Mouse (Mus musculus): ENCODE results near the gene Krt15.

Krt15 gene

DNA sequence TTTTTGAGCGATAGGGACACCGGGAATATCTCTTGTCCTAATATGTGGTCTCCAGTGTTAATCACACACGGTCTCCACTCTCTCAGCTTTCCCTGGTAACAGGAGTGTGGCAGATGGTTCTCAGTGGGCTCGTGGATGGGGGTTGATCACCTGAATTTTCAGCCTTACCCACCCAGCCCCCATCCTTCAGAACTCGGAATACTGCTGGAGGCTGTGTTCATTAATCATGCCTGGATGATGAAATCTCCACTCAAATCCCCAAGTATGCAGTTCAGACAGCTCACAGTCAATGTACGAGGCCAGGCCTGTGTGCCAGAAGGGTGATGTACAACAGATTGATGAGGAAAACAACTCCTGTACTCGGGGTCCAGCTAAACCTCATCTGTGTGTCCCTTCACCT lies 10.8 kb downstream of the Krt15 start:
- DNase-seq (ENCODE audit: low spot score), result no peak

DNA sequence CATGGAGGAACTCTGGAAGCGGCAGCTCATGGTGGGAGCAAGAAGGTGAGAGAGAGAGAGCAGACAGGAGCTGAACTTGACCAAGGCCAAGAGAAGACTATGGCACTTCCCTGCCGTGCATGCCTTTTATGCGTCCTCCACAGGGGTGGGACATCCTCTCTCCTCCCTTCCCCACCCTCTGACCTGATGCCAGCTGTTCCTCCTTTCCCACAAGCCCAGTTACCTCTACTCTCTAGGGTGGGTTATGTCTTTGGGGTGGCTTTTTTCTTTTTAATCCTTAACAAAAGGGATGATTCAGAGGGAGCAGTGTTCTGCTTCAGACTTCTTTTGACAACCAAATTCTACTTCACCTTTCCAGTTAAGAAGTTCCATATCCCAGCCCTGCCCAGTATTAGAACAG lies 14.3 kb downstream of the Krt15 start, which contains the start of gene Krt13:
Gene Krt13, minus strand, starts transcription at position 101 of the 400 bp plus-strand sequence.
- no peak for DNase-seq (ENCODE audit: low spot score)

DNA sequence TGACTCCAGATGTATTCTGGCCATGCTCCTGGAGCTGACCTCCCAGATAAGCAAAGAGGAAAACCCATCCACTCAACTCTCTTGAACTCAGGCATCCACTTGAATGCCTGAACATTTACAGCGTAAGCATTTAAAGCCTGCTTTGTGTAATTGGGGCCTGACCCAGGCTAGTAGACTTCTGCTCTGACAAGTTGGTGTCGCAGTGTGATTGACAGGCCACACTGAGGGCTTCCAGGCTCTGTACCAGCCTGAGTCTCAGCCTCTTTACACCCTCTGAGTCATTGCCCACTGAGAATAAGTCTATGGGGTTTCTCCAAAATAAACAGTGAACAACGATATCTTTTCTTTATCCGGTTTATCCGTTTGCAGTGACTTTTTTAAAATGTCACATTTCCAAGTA lies 15.4 kb downstream of the Krt15 start:
- DNase-seq (ENCODE audit: low spot score), result no peak

DNA sequence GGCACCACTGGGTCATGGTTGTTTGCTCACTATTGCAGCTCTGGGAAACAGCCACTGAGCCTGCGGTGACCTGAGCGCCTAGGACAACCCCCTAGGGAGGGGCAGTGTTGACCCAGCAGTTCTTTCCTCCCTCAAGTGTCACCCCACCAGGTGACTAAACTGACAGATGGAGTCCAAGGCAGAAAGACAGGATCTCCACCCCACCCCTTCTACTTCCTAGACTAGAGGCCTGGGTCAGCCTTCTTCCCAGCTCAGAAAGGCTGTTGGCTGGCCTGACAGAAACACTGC lies 22.0 kb downstream of the Krt15 start:
- no peak for DNase-seq (ENCODE audit: low spot score)

DNA sequence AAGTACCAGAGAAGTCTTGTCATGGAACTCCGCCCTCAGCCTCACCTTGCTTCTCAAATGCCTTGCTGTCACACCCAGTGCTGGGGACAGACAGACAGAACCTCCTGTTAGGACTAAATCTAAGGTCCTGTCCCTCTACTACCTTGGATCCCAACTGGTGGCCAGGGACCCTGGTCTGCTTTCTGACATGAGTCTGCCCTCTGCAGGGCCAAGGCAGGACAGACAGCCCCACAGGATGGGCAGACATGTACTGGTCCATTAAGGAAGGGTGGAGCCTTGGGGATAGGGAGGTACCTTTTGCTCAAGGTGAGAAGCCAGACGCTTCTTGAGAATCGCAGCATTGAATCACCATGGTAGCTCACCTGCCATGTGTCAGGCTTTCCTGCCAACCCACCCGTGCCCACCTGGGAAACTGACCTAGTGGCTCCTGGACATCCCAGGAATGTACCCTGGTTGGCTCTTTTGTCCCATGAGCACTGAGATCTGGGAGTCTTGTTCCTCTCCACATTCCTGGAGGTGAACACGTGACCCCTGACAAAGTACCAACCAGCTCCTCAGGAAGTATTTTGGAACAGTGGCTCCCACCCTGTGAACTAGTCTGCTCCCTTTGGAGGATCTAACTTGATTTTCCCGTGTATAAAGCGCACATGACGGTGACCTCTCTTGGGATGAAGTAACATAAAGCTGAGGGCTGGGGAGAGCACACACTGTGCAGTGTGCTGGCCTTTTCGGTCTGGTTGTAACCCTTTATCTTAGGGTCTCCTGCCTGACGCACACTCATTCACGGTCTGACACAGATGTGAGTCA lies 22.6 kb downstream of the Krt15 start:
- no peak for DNase-seq (ENCODE audit: low spot score)

DNA sequence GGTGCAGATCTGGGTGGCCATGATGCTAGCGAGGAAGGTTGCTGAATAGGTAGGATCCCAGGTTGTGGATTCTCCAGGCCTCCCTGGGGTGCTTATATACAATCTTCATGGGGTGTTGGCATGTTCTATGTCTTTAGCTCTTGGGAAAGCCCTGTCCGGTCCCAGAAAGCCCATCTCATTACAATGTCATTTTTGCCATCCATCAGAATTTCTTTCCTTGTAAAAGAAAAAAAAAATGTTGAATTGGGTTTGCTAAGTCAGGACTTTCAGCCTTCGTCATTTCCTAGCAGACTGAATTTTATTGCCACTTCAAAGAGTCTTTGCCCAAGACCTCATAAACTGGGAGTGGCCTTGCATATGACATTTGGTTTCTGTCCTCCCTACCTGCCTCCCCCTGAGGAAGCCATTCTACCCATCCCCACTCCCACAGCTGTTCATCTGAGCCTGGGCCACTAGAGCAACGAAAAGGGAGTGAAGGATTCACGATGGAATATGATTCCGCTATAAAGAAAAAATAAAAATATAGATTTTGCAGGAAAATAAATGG lies 30.1 kb downstream of the Krt15 start, which contains the start of gene Krt36:
Gene Krt36, minus strand, starts transcription at position 51 of the 547 bp plus-strand sequence.
- no peak for DNase-seq (ENCODE audit: low spot score)

DNA sequence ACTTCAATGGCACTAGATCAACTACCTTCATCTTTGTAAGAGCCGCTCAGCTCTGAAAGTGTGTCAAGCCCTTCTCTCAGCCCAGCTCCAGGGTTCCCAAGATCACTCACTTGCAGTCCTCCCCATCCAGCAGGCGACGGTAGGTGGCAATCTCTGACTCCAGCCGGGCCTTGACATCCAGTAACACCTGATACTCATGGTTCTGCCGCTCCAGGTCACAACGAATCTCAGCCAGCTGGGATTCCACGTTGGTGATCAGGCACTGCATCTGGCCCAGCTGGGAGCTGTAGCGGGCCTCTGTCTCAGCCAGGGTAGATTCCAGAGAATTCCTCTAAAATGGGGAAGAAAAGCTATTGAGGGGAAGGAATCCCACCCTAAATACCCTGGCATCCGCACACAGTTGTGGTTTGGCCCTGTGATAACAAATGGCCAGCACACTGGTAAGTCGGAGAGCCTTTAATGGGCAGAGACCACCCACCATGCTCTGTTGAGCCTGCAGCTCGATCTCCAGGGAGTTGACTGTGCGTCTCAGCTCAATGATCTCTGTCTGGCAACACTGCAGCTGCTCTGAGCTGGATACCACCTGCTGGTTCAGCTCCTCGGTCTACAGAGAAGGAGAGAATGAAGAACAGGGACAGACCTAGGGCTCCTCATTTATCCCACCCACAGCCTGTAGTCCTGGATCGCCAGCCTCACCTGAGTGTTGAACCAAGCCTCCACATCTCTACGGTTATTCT lies 32.9 kb downstream of the Krt15 start:
- peak; percentile 11 for DNase-seq (ENCODE audit: low spot score)

DNA sequence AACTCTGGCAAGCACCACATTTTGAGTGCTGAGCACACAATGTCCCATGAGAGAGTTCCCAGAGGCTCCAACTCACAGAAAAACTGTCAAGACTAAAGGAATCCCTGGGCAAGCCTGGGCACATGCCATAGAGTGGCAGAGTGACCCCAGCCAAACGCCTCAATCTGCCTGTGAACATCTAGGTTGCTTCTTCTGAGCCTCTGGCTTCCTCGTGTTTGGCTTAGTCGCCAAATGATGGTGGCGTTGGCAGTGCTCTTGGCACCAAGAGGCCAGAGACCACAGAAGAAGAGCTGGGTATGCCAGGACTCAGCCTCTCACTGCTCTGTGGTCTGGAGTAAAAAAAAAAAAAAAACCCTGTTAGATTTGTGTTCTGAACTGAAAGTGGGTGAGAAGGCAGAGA lies 35.3 kb downstream of the Krt15 start:
- no peak for DNase-seq (ENCODE audit: low spot score)

DNA sequence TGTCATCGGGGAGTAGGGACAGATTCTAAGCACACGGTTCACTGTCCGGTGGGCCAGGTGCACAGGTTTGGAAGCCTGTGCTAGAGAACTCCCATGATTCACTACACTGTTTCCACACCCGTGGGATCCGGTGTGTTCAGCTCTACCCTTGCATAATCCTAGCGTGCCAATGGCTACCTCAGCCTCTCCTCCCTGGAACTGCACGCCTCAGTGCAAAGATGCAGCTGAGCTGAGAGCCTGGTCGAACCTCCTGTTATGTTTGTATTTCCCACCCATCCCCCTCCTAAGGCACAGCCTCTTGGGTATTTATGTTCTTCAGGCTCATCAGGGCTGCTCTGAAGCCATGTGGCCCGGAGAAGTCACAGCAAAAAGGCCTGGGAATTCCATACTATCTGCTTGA lies 37.9 kb downstream of the Krt15 start:
- DNase-seq (ENCODE audit: low spot score), result peak; percentile 6

DNA sequence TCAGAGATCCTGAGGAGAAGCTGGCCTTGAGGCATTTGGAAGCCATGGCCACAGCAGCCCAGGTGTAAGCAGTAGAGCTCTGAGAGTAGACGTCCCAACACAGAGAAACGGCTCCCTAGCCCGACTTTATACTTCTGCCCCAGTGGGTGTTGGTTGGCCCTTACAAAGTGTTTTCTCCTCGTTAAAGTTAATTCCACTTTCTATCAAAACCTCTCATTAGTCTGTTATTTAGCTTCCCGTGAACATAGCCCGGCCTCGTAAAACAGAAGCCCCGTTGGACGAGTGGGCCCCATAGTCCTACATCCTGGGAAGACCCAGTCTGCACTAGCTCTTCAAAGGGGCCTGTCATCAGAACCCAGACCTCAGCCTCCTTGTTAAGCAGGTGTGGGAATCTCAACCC lies 39.6 kb downstream of the Krt15 start, which contains the start of gene Krt35:
Gene Krt35, minus strand, starts transcription at position 101 of the 400 bp plus-strand sequence.
- DNase-seq (ENCODE audit: low spot score), result no peak

DNA sequence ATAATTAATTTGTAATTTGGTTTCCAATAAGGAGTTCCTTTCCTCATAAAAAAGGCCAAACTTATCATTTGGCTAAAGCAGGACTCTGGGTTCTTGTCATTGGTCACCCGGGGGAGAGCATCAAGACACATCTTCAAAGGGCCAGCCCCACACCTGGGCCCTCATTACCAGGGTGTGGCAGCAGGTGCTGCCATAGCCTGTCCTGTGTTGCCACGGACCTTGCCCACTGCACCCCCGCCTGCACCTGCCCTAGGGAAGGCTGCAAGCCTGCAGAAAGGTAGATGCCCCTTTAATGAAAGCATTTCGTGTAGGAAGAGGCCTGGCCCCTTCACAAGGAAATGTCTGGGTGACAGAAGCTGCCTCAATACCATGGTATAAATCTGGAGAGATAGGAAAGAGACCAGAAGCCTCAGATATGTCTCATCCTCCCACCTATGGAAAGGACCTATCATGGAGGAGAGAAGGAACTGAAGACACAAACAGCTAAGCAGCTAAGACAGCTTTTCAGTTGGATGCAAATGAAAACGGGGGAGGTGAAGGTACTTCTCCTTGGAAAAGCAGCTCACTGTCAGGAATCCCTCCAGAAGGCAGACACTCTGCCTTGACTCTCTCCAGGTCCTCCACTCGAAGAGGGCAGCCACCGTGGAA lies 47.2 kb downstream of the Krt15 start:
- no peak for DNase-seq (ENCODE audit: low spot score)

DNA sequence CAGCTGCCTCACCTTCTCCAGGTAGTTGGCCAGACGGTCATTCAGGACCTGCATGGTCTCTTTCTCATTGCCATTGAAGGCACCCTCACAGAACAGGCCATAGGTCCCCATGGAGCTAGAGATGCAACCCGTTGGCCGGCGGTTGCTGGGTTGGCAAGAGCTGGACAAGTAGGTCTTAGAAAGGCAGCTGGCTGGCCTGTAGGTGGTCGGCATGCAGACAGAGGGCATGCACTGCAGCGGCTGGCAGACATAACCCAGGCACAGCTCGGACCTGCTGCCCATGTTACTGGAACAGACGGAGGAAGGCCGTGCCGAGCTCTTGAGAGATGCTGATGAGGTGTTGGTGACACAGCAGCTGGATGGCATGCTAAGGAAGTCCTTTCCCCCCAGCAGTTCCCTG lies 47.9 kb downstream of the Krt15 start, which contains the start of gene Krt32:
Gene Krt32, minus strand, starts transcription at position 366 of the 400 bp plus-strand sequence.
- no peak for DNase-seq (ENCODE audit: low spot score)

Measured in retina, embryonic 14.5 days (tissue).